Mouse (Mus musculus) monocyte, adult 5-6 weeks (primary cell): ENCODE results near the gene Proca1. TPM values are rescaled to one million over a fixed set of nuclear protein-coding genes. Genes with fewer than 3 reads are reported as not detected.

Experiments
- total RNA-seq: library from RNA; stranded (forward); fragments of 200-1000, 200-491, 200-594 nt; gene quantifications from 3 replicates; pipeline ENCODE4 v1.2.3, GENCODE M21; 2017

Proca1 gene
- total RNA-seq, 1 experiment from 2014 or later = not detected

Other genes starting within 250 kb of the Proca1 start
- gene Phf12, start 210.6 kb upstream of the Proca1 start, total RNA-seq = 34.9 to 44.3 TPM (median 43.9 TPM) in 3 replicates
- gene Dhrs13, start 161.1 kb upstream of the Proca1 start, total RNA-seq = 0.39 to 0.86 TPM in 2 of 3 replicates, not detected in the other
- gene Flot2, start 155.5 kb upstream of the Proca1 start, total RNA-seq = 18.5 to 34.4 TPM (median 28.9 TPM) in 3 replicates
- gene Eral1, start 113.0 kb upstream of the Proca1 start, total RNA-seq = 7.1 to 17.9 TPM (median 16.5 TPM) in 3 replicates
- 3.6 to 7.9 TPM (median 4.4 TPM) in 3 replicates for gene Fam222b, start 98.7 kb upstream of the Proca1 start, total RNA-seq
- 3.6 to 4.9 TPM (median 3.6 TPM) in 3 replicates for gene Traf4, start 27.8 kb upstream of the Proca1 start, total RNA-seq
- gene Nek8, start 16.7 kb upstream of the Proca1 start, total RNA-seq = 2.5 to 4.3 TPM (median 2.8 TPM) in 3 replicates
- 2.5 to 4.6 TPM (median 2.9 TPM) in 3 replicates for gene Tlcd1, start 16.7 kb upstream of the Proca1 start, total RNA-seq
- gene Rpl23a, start 9.8 kb upstream of the Proca1 start, total RNA-seq = 1,700 to 2,580 TPM (median 2,203 TPM) in 3 replicates
- gene Rab34, start 5.0 kb upstream of the Proca1 start, total RNA-seq = not detected in 3 replicates
- gene Sdf2, start 52.4 kb downstream of the Proca1 start, total RNA-seq = 43.1 to 61.5 TPM (median 48.3 TPM) in 3 replicates
- 54.5 to 84.6 TPM (median 59.8 TPM) in 3 replicates for gene Supt6, start 52.6 kb downstream of the Proca1 start, total RNA-seq
- gene 2610507B11Rik, start 68.4 kb downstream of the Proca1 start, total RNA-seq = 77.6 to 107 TPM (median 97.1 TPM) in 3 replicates
- gene BC030499, start 97.4 kb downstream of the Proca1 start, total RNA-seq = 1.2 TPM in 1 of 3 replicates, not detected in the others
- 0.64 to 3.1 TPM (median 1.4 TPM) in 3 replicates for gene Spag5, start 108.1 kb downstream of the Proca1 start, total RNA-seq
- 0.78 to 8.6 TPM (median 1.3 TPM) in 3 replicates for gene Aldoc, start 129.6 kb downstream of the Proca1 start, total RNA-seq
- 17.5 to 25.1 TPM (median 18.5 TPM) in 3 replicates for gene Pigs, start 135.0 kb downstream of the Proca1 start, total RNA-seq
- gene Unc119, start 150.1 kb downstream of the Proca1 start, total RNA-seq = 88.0 to 122 TPM (median 99.7 TPM) in 3 replicates
- not detected in 3 replicates for gene Foxn1, start 193.2 kb downstream of the Proca1 start, total RNA-seq
- not detected in 3 replicates for gene Slc13a2, start 228.8 kb downstream of the Proca1 start, total RNA-seq